Mouse (Mus musculus) heart, adult 11 months (tissue): ENCODE measurements at regions not wholly inside any gene's neighbourhood (a gene's known extent, or its start where the extent isn't known, plus 50 kb on each side); places are given as distances from the start of the nearest gene placed in this dataset.

ENCODE experiments used
- DNase-seq: peaks from one replicate; pipeline ENCODE4 v3.0.0; 2022

GRCm38 (mm10) chr9:51664876-51665275, 100.3 kb upstream of the Arhgap20 start:
- peak; percentile 53 for DNase-seq

DNA sequence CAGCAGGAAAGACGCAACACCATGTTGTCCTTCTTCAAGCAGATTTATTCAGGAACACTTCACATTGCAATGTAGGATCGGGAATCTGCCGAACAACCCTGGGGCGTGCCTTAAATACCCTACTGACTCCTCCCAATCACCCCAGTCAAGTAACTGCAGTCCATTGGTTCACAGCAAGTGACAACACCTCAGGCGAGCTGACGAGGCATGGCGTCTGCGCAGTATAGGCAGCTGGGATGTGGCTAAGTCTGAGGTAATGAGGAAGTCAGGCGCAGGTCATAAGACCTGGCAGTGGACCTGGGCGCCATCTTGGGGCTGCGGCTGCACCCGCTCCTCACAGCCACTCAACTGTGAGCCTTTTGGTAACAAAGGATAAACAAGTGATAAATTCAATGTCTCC, 96.2 kb upstream of the Arhgap20 start:
- DNase-seq, result peak; percentile 76

GRCm38 (mm10) chr9:51670531-51670930, 94.6 kb upstream of the Arhgap20 start:
- peak; percentile 9 for DNase-seq

DNA sequence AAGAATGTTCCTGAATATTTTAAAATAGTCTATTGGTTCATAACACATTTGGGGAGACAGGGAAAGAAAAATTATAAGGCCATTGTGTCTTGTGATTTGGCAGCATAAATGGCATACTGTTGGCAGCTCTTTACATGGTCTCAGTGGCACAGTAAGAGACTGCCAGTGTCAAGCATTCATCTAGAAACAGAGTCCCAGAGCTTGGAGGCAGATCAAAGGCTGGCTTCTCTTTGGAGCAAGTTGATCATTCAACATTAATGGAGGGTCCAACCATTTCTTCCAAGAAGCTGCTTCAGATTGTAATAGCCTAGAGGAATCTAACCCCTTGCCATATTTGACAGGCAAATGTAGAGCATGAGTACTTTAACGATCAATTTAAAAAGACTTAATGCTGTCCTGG, 78.6 kb upstream of the Arhgap20 start:
- peak; percentile 30 for DNase-seq

DNA sequence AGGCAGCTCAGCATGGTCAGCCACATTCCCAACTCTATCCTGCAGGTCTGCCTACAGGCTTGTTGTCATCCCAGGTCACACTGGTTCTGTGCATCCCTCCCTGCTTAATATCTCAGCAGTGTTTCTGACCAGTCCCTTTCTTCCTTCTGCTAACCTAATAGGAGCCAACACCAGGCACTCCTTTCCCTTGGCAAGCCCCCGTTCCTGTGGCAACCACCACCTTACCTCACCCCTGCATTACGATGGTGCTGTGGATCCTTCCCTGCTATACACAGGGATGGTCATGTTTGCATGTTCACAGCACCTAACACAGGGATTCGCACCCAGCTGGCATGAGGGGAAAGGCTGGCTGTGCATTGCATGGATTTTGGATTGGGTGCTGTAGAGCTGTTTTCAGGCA, 50.8 kb upstream of the Arhgap20 start:
- no peak for DNase-seq
